Mouse (Mus musculus) c-Kit-positive CD71-negative TER-119-negative erythroid progenitor cells, embryonic 14.5 days (primary cell): ENCODE results near the gene Itih2.
A peak's percentile ranks its signal among the peaks of the same experiment; 100 is the strongest.

ENCODE experiments used
- DNase-seq: peaks from one replicate; pipeline ENCODE4 v3.0.0-alpha.2; 2013; ENCODE audit warnings: low read depth

Itih2 gene

GRCm38 (mm10) chr2:10118751-10119150 is 12.4 kb downstream of the Itih2 start:
- DNase-seq: no peak

GRCm38 (mm10) chr2:10108535-10109189 is 22.5 kb downstream of the Itih2 start:
- DNase-seq: no peak

DNA sequence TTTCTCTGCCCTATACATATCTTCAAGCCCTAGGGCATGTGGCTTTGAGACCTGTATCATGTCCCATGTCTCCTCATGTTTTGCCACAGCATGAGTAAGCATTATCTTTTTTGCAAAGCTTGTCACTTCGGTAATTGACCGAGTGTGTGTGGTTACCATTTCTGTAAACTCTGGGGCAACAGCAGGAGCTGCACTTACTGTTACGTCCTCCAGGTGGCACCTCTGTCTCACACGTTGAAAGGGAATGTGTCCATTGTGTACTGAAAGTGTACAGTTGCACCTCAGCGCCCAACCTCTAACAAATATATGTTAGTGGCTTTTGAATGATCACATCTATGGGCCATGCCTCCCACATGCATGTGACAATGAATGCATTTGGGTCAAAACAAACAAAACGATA is 30.0 kb downstream of the Itih2 start:
- DNase-seq: peak; percentile 35

DNA sequence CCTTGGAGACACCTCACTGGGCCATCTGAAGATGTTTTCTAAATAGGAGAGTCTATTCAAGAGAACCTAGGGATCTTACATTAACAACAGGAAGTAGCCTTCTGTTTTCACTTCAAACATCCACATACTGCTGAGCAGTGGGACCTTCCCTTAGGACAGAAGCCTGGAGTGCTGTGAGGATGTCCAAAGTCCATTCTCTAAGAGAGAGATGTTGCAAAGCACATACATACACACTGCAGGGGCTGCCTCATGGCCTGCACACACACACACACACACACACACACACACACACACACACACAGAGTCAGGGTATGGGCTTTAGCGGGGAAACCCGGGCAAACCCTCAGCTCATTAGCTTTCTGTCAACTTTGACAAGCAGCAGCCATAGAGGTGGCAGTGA is 30.7 kb downstream of the Itih2 start:
- DNase-seq: no peak

DNA sequence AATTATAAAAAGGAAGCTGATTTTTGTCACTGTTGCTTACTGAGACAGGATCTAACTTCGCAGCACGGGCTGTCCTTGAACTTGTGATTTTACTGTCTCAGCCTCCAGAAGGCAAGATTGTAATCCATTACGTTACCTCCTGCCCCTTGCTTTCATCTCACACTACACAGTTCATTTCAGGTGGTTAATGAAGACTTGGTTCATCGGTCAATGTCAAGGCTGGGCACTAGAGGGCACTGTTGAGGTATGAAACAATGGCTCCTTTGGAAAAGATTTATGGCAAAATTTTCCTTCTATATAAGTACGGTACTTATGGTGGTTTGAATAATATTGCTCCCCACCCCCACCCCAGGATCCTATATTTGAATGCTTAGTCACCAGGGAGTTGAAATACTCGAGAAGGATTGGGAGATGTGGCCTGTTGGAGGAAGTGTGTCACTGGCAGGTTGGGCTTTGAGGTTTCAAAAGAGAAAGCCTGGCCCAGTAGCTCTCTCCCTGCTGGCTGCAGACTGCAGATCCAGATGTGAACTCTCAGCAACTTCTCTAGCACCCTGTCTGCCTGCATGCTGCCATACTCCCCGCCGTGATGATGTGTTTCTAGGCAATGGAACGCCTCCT is 32.5 kb downstream of the Itih2 start:
- peak; percentile 44 for DNase-seq

DNA sequence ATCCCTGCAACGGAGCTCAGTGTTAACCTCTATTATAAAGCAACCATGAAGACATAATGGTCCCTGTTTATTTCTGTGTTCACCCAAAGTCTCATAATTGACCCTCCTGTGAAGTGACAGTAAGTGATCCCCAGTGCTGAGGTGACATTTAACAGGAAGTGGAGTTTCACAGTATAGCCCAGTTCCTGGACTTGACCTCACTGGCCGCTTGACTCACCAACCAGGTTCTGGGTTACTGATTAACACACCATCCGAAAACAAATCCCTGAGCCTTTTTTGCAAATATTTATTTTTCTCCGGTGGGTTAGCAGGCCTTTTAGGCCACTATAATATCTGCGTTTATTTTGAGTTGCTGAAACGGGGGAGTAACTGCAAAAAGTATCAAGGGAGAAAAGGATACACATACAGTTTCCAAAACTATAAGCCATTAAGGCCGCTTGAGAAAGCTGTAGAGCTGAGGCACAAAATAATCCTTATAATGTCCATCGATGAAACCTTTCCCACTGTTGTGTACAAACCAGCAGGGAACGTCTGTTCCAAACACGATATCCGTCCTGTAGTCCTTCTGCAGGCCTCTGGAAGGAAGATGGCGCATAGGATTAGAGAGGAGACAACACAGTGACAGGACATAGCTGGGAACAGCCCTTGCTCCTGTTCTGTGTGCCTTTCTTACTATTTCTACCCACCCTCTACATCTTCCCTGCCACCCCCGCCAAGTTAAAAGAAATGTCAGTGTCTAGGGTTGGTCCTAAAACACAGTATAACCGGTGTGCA is 36.7 kb downstream of the Itih2 start:
- DNase-seq: no peak

DNA sequence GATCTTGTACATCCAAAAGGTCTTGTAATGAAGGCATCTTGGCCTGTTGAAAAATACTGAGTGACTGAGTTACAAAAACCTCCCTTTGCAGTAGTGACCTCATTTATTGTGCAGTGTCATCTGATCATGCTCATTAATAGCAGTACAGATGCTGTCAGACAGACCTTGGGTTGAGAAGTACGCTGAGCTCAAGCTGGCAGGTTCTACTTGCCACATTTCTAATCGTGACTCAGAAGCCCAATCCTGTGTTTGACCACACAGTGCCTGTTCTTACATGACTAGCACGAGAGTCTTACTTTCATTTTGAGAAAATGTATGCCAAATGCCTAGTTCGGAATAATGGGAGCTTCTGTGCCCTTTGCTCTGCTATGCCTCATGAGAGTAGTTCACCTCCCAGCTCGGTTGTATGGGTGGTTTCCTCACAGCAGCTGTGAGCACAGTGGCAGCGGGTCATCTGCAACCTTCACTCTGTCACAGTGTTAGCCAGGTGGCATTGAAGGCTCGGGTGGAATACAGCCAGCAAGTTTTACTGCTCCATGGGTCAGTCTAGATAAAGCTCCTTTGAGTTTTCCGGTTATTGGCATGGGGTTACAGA is 43.8 kb downstream of the Itih2 start:
- DNase-seq: no peak

DNA sequence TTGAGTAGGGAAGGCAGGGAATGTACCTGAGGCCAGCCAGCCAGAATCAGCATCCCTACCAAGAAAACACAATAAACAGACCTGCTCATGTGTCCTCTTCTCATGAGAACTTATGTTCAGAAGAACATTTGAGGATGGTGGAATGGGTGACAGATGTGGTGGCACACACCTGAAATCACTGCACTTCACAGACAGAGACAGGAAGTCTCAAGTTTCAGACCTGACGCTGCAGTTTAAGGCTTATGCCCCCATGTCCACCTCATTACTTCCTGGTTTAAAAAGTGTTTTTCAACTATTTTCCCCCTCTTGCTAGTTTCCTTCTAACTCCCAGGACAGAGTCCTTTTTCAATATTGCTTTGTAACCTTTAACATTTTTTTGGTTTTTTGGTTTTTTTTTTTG is 48.5 kb downstream of the Itih2 start:
- DNase-seq: no peak

DNA sequence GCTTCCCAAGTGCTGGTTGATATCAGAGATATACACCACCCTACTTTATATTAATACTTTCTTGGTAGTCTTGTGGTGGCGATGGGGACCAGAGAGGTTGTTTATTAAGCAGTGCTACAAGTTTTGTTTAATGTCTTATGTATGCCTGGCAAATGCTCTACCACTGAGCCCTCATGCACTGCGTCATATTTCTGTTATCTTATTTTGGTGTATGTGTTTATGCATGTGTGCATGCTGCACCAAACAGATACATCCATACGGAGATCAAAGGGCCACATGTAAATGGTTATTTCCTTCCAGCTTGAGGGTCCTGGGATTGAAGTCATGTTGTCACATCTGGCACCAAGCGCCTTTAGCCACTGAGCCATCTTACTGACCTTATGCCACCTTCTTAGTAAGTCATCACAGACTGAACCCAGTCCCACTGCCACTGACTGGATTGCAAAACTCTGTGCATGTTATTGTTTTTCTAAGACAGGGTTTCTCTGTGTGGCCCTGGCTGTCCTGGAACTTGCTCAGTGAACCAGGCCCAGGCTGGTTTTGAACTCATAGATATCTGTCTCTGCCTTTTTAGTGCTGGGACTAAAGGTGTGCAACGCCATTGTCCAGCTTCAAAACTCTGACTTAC is 49.6 kb downstream of the Itih2 start:
- no peak for DNase-seq

GRCm38 (mm10) chr2:10080310-10081010 is 50.7 kb downstream of the Itih2 start, which contains the start of the genes Atp5c1 and Kin:
Gene Atp5c1, minus strand, starts transcription at chr2:10080510.
Gene Kin, plus strand, starts transcription at chr2:10080593.
- DNase-seq: peak; percentile 93

GRCm38 (mm10) chr2:10079745-10080309 is 51.4 kb downstream of the Itih2 start:
- no peak for DNase-seq

GRCm38 (mm10) chr2:10076675-10077074 is 54.5 kb downstream of the Itih2 start:
- DNase-seq: no peak

GRCm38 (mm10) chr2:10074470-10074869 is 56.7 kb downstream of the Itih2 start:
- no peak for DNase-seq

GRCm38 (mm10) chr2:10071751-10072150 is 59.4 kb downstream of the Itih2 start:
- DNase-seq: no peak

- no peak for DNase-seq
Measured at GRCm38 (mm10) chr2:10058836-10059235, 72.4 kb downstream of the Itih2 start.

GRCm38 (mm10) chr2:10051996-10052395 is 79.2 kb downstream of the Itih2 start:
- no peak for DNase-seq

DNA sequence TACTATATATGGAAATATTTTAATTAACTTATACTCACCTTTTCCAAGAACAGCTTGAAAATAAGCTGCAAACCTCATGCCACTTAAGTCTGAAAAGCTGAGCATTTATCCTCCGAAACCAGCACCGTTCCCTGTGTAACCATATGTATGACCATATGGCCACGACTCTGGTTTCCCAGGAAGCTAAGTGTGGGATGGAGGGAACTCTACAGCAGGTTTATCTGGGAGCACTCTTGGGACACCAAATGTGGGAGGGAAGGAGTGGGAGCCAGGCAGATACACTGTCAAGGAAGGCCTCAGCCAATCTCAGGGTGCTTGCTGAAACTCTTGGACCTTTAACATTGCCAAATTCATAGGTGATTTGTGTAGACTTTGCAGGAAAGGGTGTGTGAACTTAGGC is 80.3 kb downstream of the Itih2 start:
- DNase-seq: no peak

GRCm38 (mm10) chr2:10049456-10049855 is 81.7 kb downstream of the Itih2 start:
- DNase-seq: no peak

DNA sequence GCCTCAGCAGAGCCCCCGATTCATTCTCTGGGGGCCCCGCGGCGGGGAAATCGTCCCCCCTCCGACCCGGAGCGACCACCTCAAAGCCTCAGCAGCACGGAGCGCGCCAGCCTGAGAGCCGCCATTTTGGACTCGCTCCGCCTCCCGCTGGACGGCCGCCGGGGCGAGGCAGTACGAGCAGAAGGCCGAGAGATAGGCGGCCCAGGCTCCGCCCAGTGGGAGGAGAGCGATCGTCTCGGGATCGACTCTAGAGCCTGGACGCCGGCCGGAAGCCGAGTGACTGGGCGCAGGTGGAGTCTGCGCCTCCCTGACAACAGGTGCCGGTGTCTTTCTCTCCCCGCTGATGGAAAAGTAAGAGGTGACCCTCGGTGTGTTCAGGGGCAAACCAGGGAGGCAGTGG is 82.7 kb downstream of the Itih2 start, which contains the start of gene Taf3:
Taf3 (minus strand) TSS at position 136 of the 400 bp plus-strand sequence.
- DNase-seq: peak; percentile 89

DNA sequence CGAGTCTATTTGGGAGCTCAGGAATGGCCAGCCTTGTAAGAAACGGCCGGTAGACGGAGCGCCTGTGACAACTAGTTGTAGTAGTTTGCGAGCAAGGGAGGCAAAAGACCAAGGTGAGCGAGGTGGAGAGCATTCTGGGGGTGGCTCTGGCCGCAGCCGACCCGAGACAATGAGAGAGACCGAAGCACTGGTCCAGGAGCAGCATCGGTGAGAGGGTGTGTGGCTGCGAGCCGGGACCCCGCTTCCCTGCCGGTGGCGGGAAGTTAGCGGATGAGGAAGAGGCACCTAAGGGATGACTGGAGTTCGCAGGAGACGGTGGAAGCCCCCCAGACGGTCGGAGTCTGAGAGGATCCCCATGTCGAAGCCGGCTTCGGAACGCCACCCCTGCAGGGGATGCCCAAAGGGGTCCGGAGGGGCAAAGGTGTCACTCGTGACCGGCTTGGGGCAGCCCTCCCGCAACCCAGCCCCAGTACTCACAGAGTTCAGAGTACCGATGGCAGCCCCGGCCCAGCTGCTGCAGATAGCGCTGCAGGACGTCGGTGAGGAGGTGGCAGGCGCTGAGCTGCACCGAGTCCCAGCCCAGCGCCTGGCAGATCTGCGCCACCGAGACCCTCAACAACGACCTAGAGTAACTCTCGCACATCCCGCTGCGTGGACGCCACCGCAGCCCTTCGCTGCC is 83.3 kb downstream of the Itih2 start:
- DNase-seq: no peak
